Mouse (Mus musculus) limb, embryonic 10.5 days (tissue): ENCODE results near the gene Pax8. TPM values are rescaled to one million over a fixed set of nuclear protein-coding genes. Genes with fewer than 3 reads are reported as not detected.

Experiments
- polyA plus RNA-seq: library from polyadenylated mRNA; unstranded; fragments of >200 nt; fragmentation: Nextera tagmentation; extraction: Ambion mirVana; gene quantifications from 2 replicates; pipeline ENCODE4 v1.2.1, GENCODE M21; 2016

Pax8 gene
- polyA plus RNA-seq, 1 experiment from 2014 or later = 0.39 TPM

Other genes starting within 250 kb of the Pax8 start
- not detected in 2 replicates for gene Il1f5, start 198.6 kb downstream of the Pax8 start, polyA plus RNA-seq
- gene Il1f10, start 184.4 kb downstream of the Pax8 start, polyA plus RNA-seq = not detected in 2 replicates
- gene Il1rn, start 138.7 kb downstream of the Pax8 start, polyA plus RNA-seq = 0.95 TPM in 1 of 2 replicates, not detected in the other
- 0.43 and 0.59 TPM in 2 replicates for gene Psd4, start 108.0 kb downstream of the Pax8 start, polyA plus RNA-seq